Mouse (Mus musculus) testis, adult 2 months (tissue): ENCODE results near the gene Tmem205.

ENCODE experiments used
- CTCF ChIP-seq: fragments of 200-500 bp; IDR thresholded peaks from 2 replicates; pipeline ENCODE4 v1.5.1; 2012; ENCODE audit warnings: low read depth, mild to moderate bottlenecking, inconsistent platforms, low read length, moderate library complexity; ENCODE audit not compliant: control insufficient read depth, insufficient read depth, insufficient replicate concordance
- POLR2A ChIP-seq: fragments of 200-500 bp; IDR thresholded peaks from 2 replicates; pipeline ENCODE4 v1.6.1; 2012; ENCODE audit warnings: low read depth, mild to moderate bottlenecking, inconsistent platforms, low read length, moderate library complexity; ENCODE audit not compliant: control insufficient read depth

- no peak for TF ChIP-seq CTCF
- no peak for TF ChIP-seq POLR2A
Observed at GRCm38 (mm10) chr9:21948790-21949189, 21.4 kb upstream of the Tmem205 start.
